Mouse (Mus musculus) forebrain, embryonic 13.5 days (tissue): ENCODE data around the gene Pramel6. TPM values are rescaled to one million over a fixed set of nuclear protein-coding genes. Genes with fewer than 3 reads are reported as not detected.
"Not testable (repeated sequence)": the region's sequence is repeated elsewhere in the genome, so short reads cannot be mapped to it uniquely, and the experiment has no call there.

Experiments
- ATAC-seq: fragments of 200-750 bp; cut with Nextera tagmentation; 2 replicates; pipeline ENCODE4 v1.8.0; 2017
- H3K27ac ChIP-seq: fragments of 300-500 bp; sonication (generic); 2 replicates; pipeline ENCODE4 v1.5.1; 2015; ENCODE audit warnings: inconsistent platforms, mild to moderate bottlenecking, moderate library complexity
- H3K27me3 ChIP-seq: fragments of 300-500 bp; sonication (generic); 2 replicates; pipeline ENCODE4 v1.6.1; 2015; ENCODE audit warnings: mild to moderate bottlenecking, inconsistent platforms
- H3K36me3 ChIP-seq: fragments of 300-500 bp; sonication (generic); 2 replicates; pipeline ENCODE4 v1.6.1; 2015; ENCODE audit warnings: mild to moderate bottlenecking, inconsistent platforms; ENCODE audit not compliant: poor library complexity, severe bottlenecking
- H3K4me1 ChIP-seq: fragments of 300-500 bp; sonication (generic); 2 replicates; pipeline ENCODE4 v1.6.1; 2015; ENCODE audit warnings: inconsistent platforms
- H3K4me2 ChIP-seq: fragments of 300-500 bp; sonication (generic); 2 replicates; pipeline ENCODE4 v1.6.1; 2015; ENCODE audit warnings: inconsistent platforms, mild to moderate bottlenecking, moderate library complexity
- H3K4me3 ChIP-seq: fragments of 300-500 bp; sonication (generic); 2 replicates; pipeline ENCODE4 v1.5.1; 2015; ENCODE audit warnings: mild to moderate bottlenecking, inconsistent platforms
- H3K9ac ChIP-seq: fragments of 300-500 bp; sonication (generic); 2 replicates; pipeline ENCODE4 v1.6.1; 2015; ENCODE audit warnings: mild to moderate bottlenecking, inconsistent platforms
- H3K9me3 ChIP-seq: fragments of 300-500 bp; sonication (generic); replicated peaks from 2 replicates; pipeline ENCODE4 v1.6.1; 2016; ENCODE audit warnings: inconsistent platforms
- WGBS: fragments of 180-500 bp; shearing (Covaris S2); methylation state at CpG from one replicate; pipeline ENCODE4 v1.1.7; 2015; 5-methylcytosine and 5-hydroxymethylcytosine counted together
- polyA plus RNA-seq: library from polyadenylated mRNA; unstranded; fragments of >200 nt; fragmentation: Nextera tagmentation; extraction: Ambion mirVana; gene quantifications from 2 replicates; pipeline ENCODE4 v1.2.1, GENCODE M21; 2015

Gene Pramel6
- polyA plus RNA-seq, result not detected in 2 replicates

DNA sequence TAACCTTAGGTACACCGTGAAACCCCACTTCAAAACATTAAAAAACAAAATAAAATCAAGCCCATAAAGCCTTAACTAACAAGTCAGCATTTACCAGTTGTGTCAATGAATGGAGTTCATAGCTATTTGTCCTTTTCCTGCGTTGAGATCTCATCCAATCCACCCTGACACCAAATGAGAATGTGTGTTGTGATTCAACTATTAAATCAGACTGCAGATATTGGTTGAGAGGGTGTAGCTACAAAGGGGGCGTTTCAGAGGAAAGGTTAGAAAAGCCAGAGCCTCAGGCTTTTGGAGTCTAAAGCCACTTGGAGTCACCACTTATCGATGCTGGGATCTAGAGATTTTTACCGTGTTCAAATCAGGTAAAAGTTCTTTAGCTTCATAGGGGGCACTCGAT lies at the start of gene Pramel6:
Pramel6 (plus strand) TSS at position 301 of the 400 bp plus-strand sequence.
- ATAC-seq, result no peak

DNA sequence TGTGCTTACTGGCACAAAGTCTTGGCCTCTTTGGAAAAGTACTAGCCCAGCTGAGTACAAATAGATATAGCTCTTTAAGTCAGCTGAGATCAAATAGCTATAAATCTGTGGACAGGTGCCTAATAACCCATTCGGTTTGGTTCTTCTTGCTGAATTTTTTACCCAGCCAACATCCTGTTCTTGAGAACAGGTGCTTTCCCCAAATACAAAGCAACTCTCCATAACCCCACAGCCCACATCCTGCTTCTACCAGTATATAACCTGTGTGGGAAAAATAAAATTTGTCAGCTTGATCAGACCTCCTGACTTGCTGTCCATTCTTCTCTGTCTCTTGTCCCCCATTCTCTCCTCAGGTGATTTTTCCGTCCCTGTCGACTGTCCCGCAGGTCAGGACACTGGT lies 44.6 kb upstream of the Pramel6 start:
- Histone ChIP-seq H3K4me3 (no peak overlapping the region), H3K9me3 (no peaks in the 10 kb centered on the region), H3K4me2 (no peak overlapping the region), H3K9ac (no peak overlapping the region), H3K36me3 (no peaks in the 10 kb centered on the region), H3K27ac (no peak overlapping the region), H3K27me3 (no peaks in the 10 kb centered on the region), H3K4me1 (no peaks in the 10 kb centered on the region)
- 85% methylated on average over 4 of the region's 4 CpGs for WGBS
- no peak for ATAC-seq

More for the DNA sequence above, at the start of gene Pramel6:
- 91% methylated on average over 6 of the region's 6 CpGs for WGBS
- Histone ChIP-seq H3K4me1 (no peaks in the 10 kb centered on the region), H3K9me3 (no peaks in the 10 kb centered on the region), H3K27me3 (no peaks in the 10 kb centered on the region), H3K4me3 (no peak within 1 kb of the TSS), H3K9ac (no peak within 1 kb of the TSS), H3K36me3 (no peaks in the 10 kb centered on the region), H3K27ac (no peak within 1 kb of the TSS), H3K4me2 (no peak within 1 kb of the TSS)

DNA sequence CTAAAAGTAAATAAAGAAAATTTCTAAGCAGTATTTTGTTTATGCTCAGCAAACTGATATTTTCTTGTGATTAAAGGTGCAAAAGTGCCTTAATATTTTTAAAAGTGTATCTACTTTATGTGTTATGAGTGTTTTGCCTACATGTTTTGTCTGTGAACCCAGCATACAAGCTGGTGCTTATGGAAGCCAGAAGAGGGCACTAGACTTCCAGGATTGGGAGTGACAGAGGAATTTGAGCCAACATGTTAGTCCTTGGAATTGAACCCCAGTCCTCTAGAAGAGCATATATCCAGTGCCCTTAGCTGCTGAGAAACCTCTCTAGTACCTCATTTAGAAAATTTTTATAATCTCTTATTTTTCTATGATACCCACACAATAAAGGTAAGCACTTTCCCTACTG lies 26.2 kb upstream of the Pramel6 start:
- Histone ChIP-seq H3K4me1 (no peaks in the 10 kb centered on the region), H3K27ac (no peak overlapping the region), H3K27me3 (no peaks in the 10 kb centered on the region), H3K36me3 (no peaks in the 10 kb centered on the region), H3K9ac (no peak overlapping the region), H3K4me3 (no peak overlapping the region), H3K4me2 (no peak overlapping the region), H3K9me3 (no peaks in the 10 kb centered on the region)
- no peak for ATAC-seq

DNA sequence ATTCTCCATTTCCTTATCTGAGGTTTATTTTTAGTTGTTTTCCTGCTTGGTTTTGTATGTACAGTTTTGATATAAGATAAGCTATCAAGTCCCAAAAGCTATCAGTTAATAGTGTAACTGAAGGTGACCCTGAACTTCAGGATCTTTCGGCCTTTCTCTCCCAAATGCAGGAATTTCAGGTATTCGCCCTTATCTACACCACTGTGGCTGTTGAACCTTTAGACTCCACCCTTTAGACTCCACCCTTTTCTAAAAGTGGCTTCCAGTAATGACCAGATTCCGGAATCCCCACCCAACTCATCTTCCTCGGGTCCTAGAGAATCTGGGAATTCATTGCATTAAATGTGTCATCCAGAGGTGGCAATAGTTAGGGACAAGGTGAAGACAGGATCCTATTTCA lies 25.2 kb upstream of the Pramel6 start:
- Histone ChIP-seq H3K27me3 (no peaks in the 10 kb centered on the region), H3K9ac (no peak overlapping the region), H3K27ac (no peak overlapping the region), H3K4me2 (no peak overlapping the region), H3K4me3 (no peak overlapping the region), H3K9me3 (no peaks in the 10 kb centered on the region), H3K4me1 (no peaks in the 10 kb centered on the region), H3K36me3 (no peaks in the 10 kb centered on the region)
- no peak for ATAC-seq
- WGBS, result 88% methylated on average over 4 of the region's 4 CpGs

DNA sequence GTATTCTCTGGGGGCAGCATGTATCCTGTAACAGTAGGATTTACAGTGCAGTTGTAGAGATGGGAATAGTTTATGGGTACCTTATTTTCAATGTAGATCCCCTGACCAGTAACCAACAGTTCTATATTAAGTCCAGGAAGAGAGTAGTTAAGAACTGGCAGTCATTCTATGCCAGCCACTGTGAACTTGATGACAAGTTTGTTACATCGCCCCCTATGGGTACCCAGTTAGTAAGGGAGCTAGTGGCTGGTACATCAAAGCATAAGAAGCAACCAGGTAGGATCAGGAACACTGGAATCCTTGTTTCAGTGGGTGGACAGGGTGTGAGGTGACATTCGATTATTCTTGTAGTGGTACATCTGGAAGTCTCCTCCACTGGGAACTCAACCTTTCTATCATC lies 24.1 kb upstream of the Pramel6 start:
- H3K4me3 ChIP-seq, result no peak overlapping the region
- no peak for ATAC-seq
- H3K36me3 ChIP-seq, result no peaks in the 10 kb centered on the region
- H3K9me3 ChIP-seq, result no peaks in the 10 kb centered on the region
- no peaks in the 10 kb centered on the region for H3K4me1 ChIP-seq
- no peak overlapping the region for H3K4me2 ChIP-seq
- H3K9ac ChIP-seq, result no peak overlapping the region
- 78% methylated on average over 2 of the region's 2 CpGs for whole genome bisulfite sequencing
- no peaks in the 10 kb centered on the region for H3K27me3 ChIP-seq
- H3K27ac ChIP-seq, result no peak overlapping the region

DNA sequence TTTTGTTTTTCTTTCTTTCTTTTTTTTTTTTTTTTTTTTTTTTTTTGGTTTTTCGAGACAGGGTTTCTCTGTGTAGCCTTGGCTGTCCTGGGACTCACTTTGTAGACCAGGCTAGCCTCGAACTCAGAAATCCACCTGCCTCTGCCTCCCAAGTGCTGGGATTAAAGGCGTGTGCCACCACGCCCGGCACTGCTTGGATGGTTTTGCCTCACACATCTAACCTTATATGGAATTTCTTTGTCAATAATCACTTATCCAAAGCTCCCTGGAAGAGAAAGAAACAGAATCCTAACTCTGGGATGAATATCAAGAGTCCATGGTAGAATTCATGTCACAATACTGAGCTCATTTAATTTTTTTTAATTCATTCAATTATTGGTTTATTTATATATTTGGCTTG lies 9.4 kb upstream of the Pramel6 start, which contains the start of gene Pramel7:
Pramel7 (minus strand) TSS at position 101 of the 400 bp plus-strand sequence.
- WGBS, result 82% methylated on average over 4 of the region's 5 CpGs
- not testable (repeated sequence) for H3K9ac ChIP-seq, ATAC-seq

DNA sequence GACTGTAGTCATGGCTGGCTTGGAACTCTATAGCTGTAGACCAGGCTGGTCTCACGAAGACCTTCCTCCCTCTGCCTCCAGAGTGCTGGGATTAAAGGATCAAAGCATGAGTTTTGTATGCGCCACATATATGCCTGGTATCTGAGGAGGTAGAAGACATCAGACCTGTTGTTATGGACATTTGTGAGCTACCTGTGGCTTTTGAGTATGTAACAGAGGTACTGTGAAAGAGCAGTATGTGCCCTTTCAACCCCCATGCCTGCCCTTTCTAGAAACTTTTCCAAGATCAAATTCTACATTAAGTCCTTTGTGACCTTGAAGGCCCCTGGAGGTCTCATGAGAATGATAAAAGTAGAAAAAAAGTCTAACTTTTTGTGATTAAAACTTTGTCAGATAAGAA lies 8.7 kb downstream of the Pramel6 start:
- H3K4me2 ChIP-seq, result no peak overlapping the region
- H3K9ac ChIP-seq, result no peak overlapping the region
- H3K4me1 ChIP-seq, result no peaks in the 10 kb centered on the region
- H3K4me3 ChIP-seq, result no peak overlapping the region
- ATAC-seq, result no peak
- H3K9me3 ChIP-seq, result no peaks in the 10 kb centered on the region
- 91% methylated on average over 2 of the region's 2 CpGs for WGBS
- no peaks in the 10 kb centered on the region for H3K36me3 ChIP-seq
- H3K27me3 ChIP-seq, result no peaks in the 10 kb centered on the region
- no peak overlapping the region for H3K27ac ChIP-seq

More for the DNA sequence above, 9.4 kb upstream of the Pramel6 start, which contains the start of gene Pramel7:
- not testable (repeated sequence) for H3K4me3 ChIP-seq, H3K4me2 ChIP-seq, H3K27ac ChIP-seq, H3K27me3 ChIP-seq, H3K36me3 ChIP-seq, H3K9me3 ChIP-seq, H3K4me1 ChIP-seq

DNA sequence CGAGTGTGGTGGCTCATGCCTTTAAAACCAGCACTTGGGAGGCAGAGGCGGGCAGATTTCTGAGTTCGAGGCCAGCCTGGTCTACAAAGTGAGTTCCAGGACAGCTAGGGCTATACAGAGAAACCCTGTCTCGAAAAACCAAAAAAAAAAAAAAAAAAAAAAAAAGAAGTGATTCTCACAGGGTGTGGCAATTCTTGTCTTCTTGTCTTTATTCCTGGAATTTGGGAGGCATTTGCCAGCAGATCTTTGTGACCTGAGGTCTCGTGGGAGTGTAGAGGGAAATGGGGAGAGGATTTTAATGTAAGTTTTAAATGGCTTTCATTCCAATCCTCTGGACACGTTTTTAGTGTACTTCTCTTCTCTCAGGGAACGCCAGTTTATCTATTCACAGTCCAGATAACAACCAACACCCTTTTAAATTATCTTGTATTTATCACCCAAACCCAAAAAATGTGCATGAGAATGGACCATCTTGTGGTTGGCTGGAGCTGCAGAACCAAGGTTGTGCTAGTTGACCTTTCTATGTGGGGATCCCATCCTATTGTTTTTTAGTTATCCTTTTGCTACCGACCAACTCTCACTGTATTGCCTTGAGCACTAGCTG lies 9.2 kb downstream of the Pramel6 start:
- no peaks in the 10 kb centered on the region for H3K9me3 ChIP-seq
- H3K4me3 ChIP-seq, result no peak overlapping the region
- H3K27ac ChIP-seq, result no peak overlapping the region
- no peaks in the 10 kb centered on the region for H3K36me3 ChIP-seq
- no peak for ATAC-seq
- H3K9ac ChIP-seq, result no peak overlapping the region
- 85% methylated on average over 7 of the region's 8 CpGs for WGBS
- no peak overlapping the region for H3K4me2 ChIP-seq
- H3K27me3 ChIP-seq, result no peaks in the 10 kb centered on the region
- H3K4me1 ChIP-seq, result no peaks in the 10 kb centered on the region

DNA sequence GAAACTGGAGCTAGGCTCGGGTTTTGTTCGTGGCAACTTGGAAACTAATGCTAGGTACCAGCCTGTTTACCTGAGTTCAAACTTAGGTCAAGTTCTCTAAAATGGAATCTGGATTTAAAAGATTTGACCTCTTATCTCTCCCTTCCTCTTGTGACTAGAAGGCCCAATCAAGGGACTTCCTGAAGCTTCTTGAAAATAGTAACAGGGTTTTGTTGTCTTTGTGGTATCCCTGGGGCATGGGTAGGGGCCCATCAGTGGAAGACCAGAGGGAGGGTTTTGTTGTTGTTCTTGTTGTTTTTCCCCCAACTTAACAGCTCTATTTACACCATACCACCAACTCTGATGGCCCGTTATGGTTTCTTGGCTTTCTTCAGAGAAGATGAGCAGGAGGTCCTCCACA lies 10.2 kb downstream of the Pramel6 start:
- Histone ChIP-seq H3K4me3 (no peak overlapping the region), H3K9ac (no peak overlapping the region), H3K27ac (no peak overlapping the region), H3K4me1 (no peaks in the 10 kb centered on the region), H3K9me3 (no peaks in the 10 kb centered on the region), H3K36me3 (no peaks in the 10 kb centered on the region), H3K4me2 (no peak overlapping the region), H3K27me3 (no peaks in the 10 kb centered on the region)
- ATAC-seq, result no peak
- WGBS, result 91% methylated on average over 3 of the region's 3 CpGs

DNA sequence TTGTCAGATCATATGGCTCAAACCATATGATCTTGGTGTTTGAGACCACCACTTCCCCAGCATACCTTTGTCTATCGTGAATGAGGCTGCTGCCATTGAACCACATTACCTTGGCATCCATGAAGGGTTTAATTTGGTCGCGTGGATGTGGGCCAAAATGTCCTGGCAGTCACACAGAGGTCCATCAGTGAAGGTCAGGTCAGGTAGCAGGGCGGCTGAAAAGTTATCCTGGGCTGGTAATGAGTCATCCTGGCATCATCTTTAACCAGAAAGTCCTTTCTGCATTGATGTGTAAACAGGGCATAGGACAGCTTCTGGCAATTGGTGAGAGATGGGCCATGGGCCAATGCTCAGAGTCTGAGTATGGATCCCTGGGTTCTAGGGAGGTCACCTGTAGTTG lies 14.3 kb downstream of the Pramel6 start:
- WGBS, result 89% methylated on average over 4 of the region's 4 CpGs

DNA sequence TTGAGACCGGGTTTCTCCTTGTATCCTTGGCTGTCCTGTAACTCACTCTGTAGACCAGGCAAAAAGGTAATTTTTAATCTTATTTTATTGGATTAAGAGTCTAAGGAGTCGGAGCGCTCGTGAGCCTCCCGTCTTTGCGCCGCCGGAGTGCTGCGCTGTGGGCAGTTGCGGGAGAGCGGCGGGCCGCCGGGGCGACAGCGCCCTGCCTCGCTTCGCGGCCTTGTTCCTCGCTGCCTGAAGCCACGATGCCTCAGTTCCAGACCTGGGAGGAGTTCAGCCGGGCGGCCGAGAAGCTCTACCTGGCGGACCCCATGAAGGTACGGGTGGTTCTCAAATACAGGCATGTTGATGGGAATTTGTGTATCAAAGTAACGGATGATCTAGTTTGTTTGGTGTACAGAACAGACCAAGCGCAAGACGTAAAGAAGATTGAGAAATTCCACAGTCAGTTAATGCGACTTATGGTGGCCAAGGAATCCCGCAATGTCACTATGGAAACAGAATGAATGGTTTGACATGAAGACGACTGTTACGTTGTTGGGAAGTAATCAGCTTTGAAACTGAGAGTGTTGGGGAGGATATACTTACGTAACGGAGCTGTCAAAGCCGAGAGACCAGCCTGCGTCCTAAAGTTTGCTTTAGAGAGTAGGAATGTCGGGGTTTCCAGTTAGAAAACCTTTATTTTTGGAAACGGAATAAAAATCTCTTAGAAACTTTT lies 19.7 kb downstream of the Pramel6 start:
- not testable (repeated sequence) for H3K27me3 ChIP-seq, H3K4me1 ChIP-seq, H3K36me3 ChIP-seq, H3K9me3 ChIP-seq, H3K27ac ChIP-seq
- H3K4me3 ChIP-seq, result peak overlapping the region; percentile 24; the same call in 1 of the 2 replicates
- ATAC-seq, result peak; percentile 55; the same call in 1 of the 2 replicates
- 36% methylated on average over 38 of the region's 39 CpGs for WGBS
- peak overlapping the region; percentile 43; the same call in 1 of the 2 replicates for H3K9ac ChIP-seq
- H3K4me2 ChIP-seq, result peak overlapping the region; percentile 52

More for the DNA sequence above, 14.3 kb downstream of the Pramel6 start:
- Histone ChIP-seq H3K27ac (no peak overlapping the region), H3K4me3 (no peak overlapping the region), H3K36me3 (no peaks in the 10 kb centered on the region), H3K4me1 (no peaks in the 10 kb centered on the region), H3K9me3 (no peaks in the 10 kb centered on the region), H3K9ac (no peak overlapping the region), H3K27me3 (no peaks in the 10 kb centered on the region), H3K4me2 (no peak overlapping the region)
- no peak for ATAC-seq

DNA sequence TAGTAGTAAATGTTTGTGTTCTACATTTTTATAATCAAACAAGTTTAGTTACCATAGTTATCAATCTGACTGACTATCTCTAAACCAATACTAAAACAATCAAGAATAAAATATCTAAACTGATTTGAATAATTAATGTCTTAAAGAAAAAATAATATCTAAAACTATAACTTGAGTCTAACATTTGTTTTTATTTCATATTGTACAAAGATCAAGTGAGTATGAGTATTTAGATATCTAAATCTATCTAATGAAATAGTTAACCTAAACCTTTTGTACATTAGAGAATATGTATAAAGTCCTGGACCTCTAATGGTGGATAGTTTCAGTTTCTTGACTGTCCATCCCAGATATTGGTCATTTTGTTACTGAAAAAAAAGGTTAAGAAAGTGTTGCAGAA lies 25.1 kb downstream of the Pramel6 start, which contains the start of gene Olfr153:
Olfr153 (plus strand) TSS at position 301 of the 400 bp plus-strand sequence.
- Histone ChIP-seq H3K9me3 (no peaks in the 10 kb centered on the region), H3K27me3 (no peaks in the 10 kb centered on the region), H3K27ac (no peak within 1 kb of the TSS), H3K4me2 (no peak within 1 kb of the TSS), H3K4me3 (no peak within 1 kb of the TSS), H3K9ac (no peak within 1 kb of the TSS), H3K36me3 (no peaks in the 10 kb centered on the region), H3K4me1 (no peaks in the 10 kb centered on the region)
- no peak for ATAC-seq
